Mouse (Mus musculus): ENCODE measurements around the gene Aicda. TPM values are rescaled to one million over a fixed set of nuclear protein-coding genes. Genes with fewer than 3 reads are reported as not detected.

Aicda gene
- polyA plus RNA-seq, 1 experiment from 2014 or later: 0.99 TPM

GRCm38 (mm10) chr6:122591027-122591758 lies 37.6 kb downstream of the Aicda start:
- 88% methylated on average over 13 of the region's 13 CpGs for WGBS
- no peak overlapping the region for H3K9ac ChIP-seq (replicated peaks; ENCODE audit: low read depth, low read length)
- no peaks in the 10 kb centered on the region for H3K27me3 ChIP-seq (ENCODE audit: control insufficient read depth, insufficient read depth, low read length)
- no peaks in the 10 kb centered on the region for H3K9me3 ChIP-seq (ENCODE audit: control insufficient read depth, low read length)
- no peak for ATAC-seq (ENCODE audit: low read depth)
- H3K4me2 ChIP-seq (ENCODE audit: low read depth, low read length): no peak overlapping the region
- H3K27ac ChIP-seq (ENCODE audit: low read depth, low read length): no peak overlapping the region
- no peak overlapping the region for H3K4me3 ChIP-seq (ENCODE audit: low read depth, low read length)
- H3K4me1 ChIP-seq (ENCODE audit: control insufficient read depth, insufficient read depth, low read length): no peaks in the 10 kb centered on the region
- H3K36me3 ChIP-seq (ENCODE audit: control insufficient read depth, insufficient read depth, low read length): no peaks in the 10 kb centered on the region

- Histone ChIP-seq H3K36me3 (ENCODE audit: control insufficient read depth, insufficient read depth, low read length) (no peaks in the 10 kb centered on the region), H3K9ac (replicated peaks; ENCODE audit: low read depth, low read length) (no peak overlapping the region), H3K4me2 (ENCODE audit: low read depth, low read length) (no peak overlapping the region), H3K4me1 (ENCODE audit: control insufficient read depth, insufficient read depth, low read length) (no peaks in the 10 kb centered on the region), H3K9me3 (ENCODE audit: control insufficient read depth, low read length) (no peaks in the 10 kb centered on the region), H3K27me3 (ENCODE audit: control insufficient read depth, insufficient read depth, low read length) (no peaks in the 10 kb centered on the region), H3K27ac (ENCODE audit: low read depth, low read length) (no peak overlapping the region), H3K4me3 (ENCODE audit: low read depth, low read length) (no peak overlapping the region)
- no peak for ATAC-seq (ENCODE audit: low read depth)
- 80% methylated on average over 2 of the region's 2 CpGs for WGBS
Measured at GRCm38 (mm10) chr6:122592905-122593304, 39.3 kb downstream of the Aicda start.

GRCm38 (mm10) chr6:122595637-122596036 lies 42.0 kb downstream of the Aicda start:
- Histone ChIP-seq H3K4me3 (ENCODE audit: low read depth, low read length) (no peak overlapping the region), H3K27me3 (ENCODE audit: control insufficient read depth, insufficient read depth, low read length) (no peaks in the 10 kb centered on the region), H3K27ac (ENCODE audit: low read depth, low read length) (no peak overlapping the region), H3K4me1 (ENCODE audit: control insufficient read depth, insufficient read depth, low read length) (no peaks in the 10 kb centered on the region), H3K36me3 (ENCODE audit: control insufficient read depth, insufficient read depth, low read length) (no peaks in the 10 kb centered on the region), H3K4me2 (ENCODE audit: low read depth, low read length) (no peak overlapping the region), H3K9ac (replicated peaks; ENCODE audit: low read depth, low read length) (no peak overlapping the region), H3K9me3 (ENCODE audit: control insufficient read depth, low read length) (no peaks in the 10 kb centered on the region)
- 40% methylated on average over 7 of the region's 7 CpGs for WGBS
- ATAC-seq (ENCODE audit: low read depth): peak; percentile 69; the same call in 1 of the 2 replicates

- WGBS: 87% methylated on average over 7 of the region's 7 CpGs
- Histone ChIP-seq H3K36me3 (ENCODE audit: control insufficient read depth, insufficient read depth, low read length) (no peaks in the 10 kb centered on the region), H3K27ac (ENCODE audit: low read depth, low read length) (no peak overlapping the region), H3K9ac (replicated peaks; ENCODE audit: low read depth, low read length) (no peak overlapping the region), H3K4me1 (ENCODE audit: control insufficient read depth, insufficient read depth, low read length) (no peaks in the 10 kb centered on the region), H3K4me3 (ENCODE audit: low read depth, low read length) (no peak overlapping the region), H3K9me3 (ENCODE audit: control insufficient read depth, low read length) (no peaks in the 10 kb centered on the region), H3K27me3 (ENCODE audit: control insufficient read depth, insufficient read depth, low read length) (no peaks in the 10 kb centered on the region), H3K4me2 (ENCODE audit: low read depth, low read length) (no peak overlapping the region)
- no peak for ATAC-seq (ENCODE audit: low read depth)
Measured at GRCm38 (mm10) chr6:122596608-122597007, 43.0 kb downstream of the Aicda start.

GRCm38 (mm10) chr6:122598014-122598413 lies 44.4 kb downstream of the Aicda start:
- H3K27ac ChIP-seq (ENCODE audit: low read depth, low read length): no peak overlapping the region
- H3K9ac ChIP-seq (replicated peaks; ENCODE audit: low read depth, low read length): no peak overlapping the region
- 94% methylated on average over 4 of the region's 4 CpGs for WGBS
- H3K27me3 ChIP-seq (ENCODE audit: control insufficient read depth, insufficient read depth, low read length): no peaks in the 10 kb centered on the region
- ATAC-seq (ENCODE audit: low read depth): no peak
- no peaks in the 10 kb centered on the region for H3K4me1 ChIP-seq (ENCODE audit: control insufficient read depth, insufficient read depth, low read length)
- H3K36me3 ChIP-seq (ENCODE audit: control insufficient read depth, insufficient read depth, low read length): no peaks in the 10 kb centered on the region
- H3K4me2 ChIP-seq (ENCODE audit: low read depth, low read length): no peak overlapping the region
- no peak overlapping the region for H3K4me3 ChIP-seq (ENCODE audit: low read depth, low read length)
- no peaks in the 10 kb centered on the region for H3K9me3 ChIP-seq (ENCODE audit: control insufficient read depth, low read length)

GRCm38 (mm10) chr6:122598436-122598835 lies 44.8 kb downstream of the Aicda start:
- H3K9me3 ChIP-seq (ENCODE audit: control insufficient read depth, low read length): no peaks in the 10 kb centered on the region
- H3K4me2 ChIP-seq (ENCODE audit: low read depth, low read length): no peak overlapping the region
- H3K9ac ChIP-seq (replicated peaks; ENCODE audit: low read depth, low read length): no peak overlapping the region
- no peaks in the 10 kb centered on the region for H3K4me1 ChIP-seq (ENCODE audit: control insufficient read depth, insufficient read depth, low read length)
- H3K36me3 ChIP-seq (ENCODE audit: control insufficient read depth, insufficient read depth, low read length): no peaks in the 10 kb centered on the region
- no peak overlapping the region for H3K4me3 ChIP-seq (ENCODE audit: low read depth, low read length)
- no peak for ATAC-seq (ENCODE audit: low read depth)
- H3K27me3 ChIP-seq (ENCODE audit: control insufficient read depth, insufficient read depth, low read length): no peaks in the 10 kb centered on the region
- H3K27ac ChIP-seq (ENCODE audit: low read depth, low read length): no peak overlapping the region
- 92% methylated on average over 6 of the region's 6 CpGs for WGBS

GRCm38 (mm10) chr6:122599054-122599737 lies 45.6 kb downstream of the Aicda start:
- Histone ChIP-seq H3K9ac (replicated peaks; ENCODE audit: low read depth, low read length) (no peak overlapping the region), H3K36me3 (ENCODE audit: control insufficient read depth, insufficient read depth, low read length) (no peaks in the 10 kb centered on the region), H3K4me3 (ENCODE audit: low read depth, low read length) (no peak overlapping the region), H3K27me3 (ENCODE audit: control insufficient read depth, insufficient read depth, low read length) (no peaks in the 10 kb centered on the region), H3K9me3 (ENCODE audit: control insufficient read depth, low read length) (no peaks in the 10 kb centered on the region), H3K27ac (ENCODE audit: low read depth, low read length) (no peak overlapping the region), H3K4me1 (ENCODE audit: control insufficient read depth, insufficient read depth, low read length) (no peaks in the 10 kb centered on the region), H3K4me2 (ENCODE audit: low read depth, low read length) (no peak overlapping the region)
- 95% methylated on average over 9 of the region's 9 CpGs for WGBS
- no peak for ATAC-seq (ENCODE audit: low read depth)

GRCm38 (mm10) chr6:122600066-122600646 lies 46.6 kb downstream of the Aicda start:
- Histone ChIP-seq H3K27ac (ENCODE audit: low read depth, low read length) (no peak overlapping the region), H3K27me3 (ENCODE audit: control insufficient read depth, insufficient read depth, low read length) (no peaks in the 10 kb centered on the region), H3K36me3 (ENCODE audit: control insufficient read depth, insufficient read depth, low read length) (no peaks in the 10 kb centered on the region), H3K4me1 (ENCODE audit: control insufficient read depth, insufficient read depth, low read length) (no peaks in the 10 kb centered on the region), H3K9ac (replicated peaks; ENCODE audit: low read depth, low read length) (no peak overlapping the region), H3K4me3 (ENCODE audit: low read depth, low read length) (no peak overlapping the region), H3K4me2 (ENCODE audit: low read depth, low read length) (no peak overlapping the region), H3K9me3 (ENCODE audit: control insufficient read depth, low read length) (no peaks in the 10 kb centered on the region)
- WGBS: 72% methylated on average over 7 of the region's 7 CpGs
- ATAC-seq (ENCODE audit: low read depth): no peak

- no peaks in the 10 kb centered on the region for H3K9me3 ChIP-seq (ENCODE audit: control insufficient read depth, low read length)
- no peaks in the 10 kb centered on the region for H3K27me3 ChIP-seq (ENCODE audit: control insufficient read depth, insufficient read depth, low read length)
- WGBS: 89% methylated on average over 4 of the region's 4 CpGs
- no peak overlapping the region for H3K4me3 ChIP-seq (ENCODE audit: low read depth, low read length)
- H3K4me1 ChIP-seq (ENCODE audit: control insufficient read depth, insufficient read depth, low read length): no peaks in the 10 kb centered on the region
- H3K36me3 ChIP-seq (ENCODE audit: control insufficient read depth, insufficient read depth, low read length): no peaks in the 10 kb centered on the region
- H3K27ac ChIP-seq (ENCODE audit: low read depth, low read length): no peak overlapping the region
- no peak overlapping the region for H3K4me2 ChIP-seq (ENCODE audit: low read depth, low read length)
- H3K9ac ChIP-seq (replicated peaks; ENCODE audit: low read depth, low read length): no peak overlapping the region
- no peak for ATAC-seq (ENCODE audit: low read depth)
Measured at GRCm38 (mm10) chr6:122601031-122601430, 47.4 kb downstream of the Aicda start.

Data from neural tube, embryonic 14.5 days (tissue).